ENCODE assay signal across 26 mouse cellular contexts in the genomic region with DNA sequence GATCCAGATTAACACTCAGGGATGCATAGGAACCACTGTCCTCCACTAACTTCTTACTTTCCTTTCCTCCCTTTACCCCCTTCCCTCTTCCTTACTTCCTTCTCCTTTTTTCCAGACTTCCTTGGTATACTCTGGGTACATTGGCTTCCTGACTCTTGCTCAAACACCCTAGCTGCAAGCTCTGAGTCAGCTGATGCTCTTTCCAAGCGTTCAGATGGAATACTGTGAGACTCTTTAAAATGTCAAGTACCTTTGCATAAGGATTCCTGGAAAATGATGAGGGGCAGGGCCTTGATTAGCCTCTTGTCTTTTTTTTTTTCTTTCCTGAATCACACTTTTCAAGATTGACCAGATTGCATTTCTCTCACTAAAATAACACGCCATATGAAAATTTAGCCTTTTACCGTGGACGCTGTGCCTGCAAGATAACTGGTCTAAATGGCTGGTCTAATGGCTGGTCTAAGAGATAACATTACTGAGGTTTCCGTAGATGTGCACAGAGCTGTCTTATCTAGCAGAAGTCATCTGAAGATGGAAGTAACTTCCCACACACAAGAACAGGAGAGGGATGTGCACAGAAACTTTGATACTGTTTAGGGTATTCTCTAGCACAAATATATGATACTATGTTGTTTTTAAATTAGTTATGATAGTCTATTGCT.
DNase-seq lines count a peak whose midpoint lies in the region; ATAC-seq and TF ChIP-seq lines count a peak whose summit lies in the region.
"Had no signal": no experiment of that assay in that cellular context is flagged by ENCODE, and none has a peak within 500 bp of the region (broad histone marks: within the 10 kb centered on the region; RNA-seq: fewer than 3 reads in every experiment).

No protein-coding gene starts in this region.

- H3K36me3 ChIP-seq in MEL (ENCODE audit: control insufficient read depth in 1 of 2, insufficient read depth in 2 of 2, low read length in 2 of 2), result no peaks in the 10 kb centered on the region
- H3K36me3 ChIP-seq in liver, embryonic 12.5 days, result no peaks in the 10 kb centered on the region
- H3K36me3 ChIP-seq: forebrain, embryonic 10.5 days; heart, embryonic 12.5 days; heart, embryonic 15.5 days had no signal

- H3K9me3 ChIP-seq in MEL (replicated peaks; ENCODE audit: insufficient read depth, low read length), result no peaks in the 10 kb centered on the region
- no peaks in the 10 kb centered on the region for H3K9me3 ChIP-seq in liver, embryonic 12.5 days (replicated peaks)
- H3K9me3 ChIP-seq: forebrain, embryonic 10.5 days; forebrain, embryonic 13.5 days; heart, embryonic 12.5 days; heart, embryonic 15.5 days had no signal

- H3K27me3 ChIP-seq in MEL (ENCODE audit: control insufficient read depth in 1 of 2, insufficient read depth in 2 of 2, low read length in 2 of 2), result no peaks in the 10 kb centered on the region
- no peaks in the 10 kb centered on the region for H3K27me3 ChIP-seq in liver, embryonic 12.5 days (replicated peaks)
- H3K27me3 ChIP-seq: forebrain, embryonic 13.5 days; heart, embryonic 12.5 days; heart, embryonic 15.5 days had no signal

- no peak overlapping the region for H3K9ac ChIP-seq in MEL (ENCODE audit: control insufficient read depth, low read depth, low read length, poor library complexity, severe bottlenecking)
- no peak overlapping the region for H3K9ac ChIP-seq in liver, embryonic 12.5 days
- H3K9ac ChIP-seq: forebrain, embryonic 13.5 days; heart, embryonic 12.5 days; heart, embryonic 15.5 days; hindbrain, embryonic 14.5 days had no signal

- H3K4me3 ChIP-seq in MEL (ENCODE audit: control insufficient read depth in 1 of 2, insufficient read depth in 1 of 2, low read depth in 2 of 2, low read length in 2 of 2), result no peak overlapping the region
- H3K4me3 ChIP-seq in liver, embryonic 12.5 days, result no peak overlapping the region
- H3K4me3 ChIP-seq: forebrain, embryonic 10.5 days; forebrain, embryonic 13.5 days; heart, embryonic 12.5 days; heart, embryonic 15.5 days had no signal

- no peak for TF ChIP-seq POLR2A in MEL (IDR thresholded peaks at IDR 0.05; ENCODE audit: control insufficient read depth in 1 of 2, insufficient read depth in 1 of 2, low read depth in 1 of 2, low read length in 2 of 2, poor library complexity in 1 of 2)

- H3K4me1 ChIP-seq in MEL (ENCODE audit: control insufficient read depth in 1 of 2, insufficient read depth in 2 of 2, low read length in 2 of 2), result no peaks in the 10 kb centered on the region
- H3K4me1 ChIP-seq in liver, embryonic 12.5 days, result no peaks in the 10 kb centered on the region
- H3K4me1 ChIP-seq: forebrain, embryonic 13.5 days; heart, embryonic 12.5 days; heart, embryonic 15.5 days had no signal

- H3K4me2 ChIP-seq in liver, embryonic 12.5 days, result no peak overlapping the region
- H3K4me2 ChIP-seq: forebrain, embryonic 13.5 days; heart, embryonic 12.5 days; heart, embryonic 15.5 days; hindbrain, embryonic 14.5 days had no signal

- H3K27ac ChIP-seq in MEL (ENCODE audit: control insufficient read depth, low read depth, low read length), result no peak overlapping the region
- no peak overlapping the region for H3K27ac ChIP-seq in liver, embryonic 12.5 days
- H3K27ac ChIP-seq: forebrain, embryonic 10.5 days; forebrain, embryonic 13.5 days; heart, embryonic 15.5 days; hindbrain, embryonic 14.5 days; hindbrain, postnatal 0 days had no signal

- TF ChIP-seq EP300 in MEL (IDR thresholded peaks at IDR 0.05; ENCODE audit: low read depth in 1 of 2, low read length in 2 of 2), result no peak

- DNase-seq in MEL (ENCODE audit: low read depth, low spot score), result peak; percentile 1
- peak; percentile 10 for DNase-seq in brain, adult 2 months (ENCODE audit: low read depth, low spot score)
- no peak for DNase-seq in adrenal gland, postnatal 10 days
- DNase-seq in heart, adult 8-10 months (ENCODE audit: low spot score), result no peak
- DNase-seq: adrenal gland, adult 2 months; adrenal gland, postnatal 25 days; cerebellum, adult 18-20 months; cerebellum, adult 9-10 months; cerebellum, postnatal 14 days; embryo, embryonic 11 days; gastrocnemius, postnatal 10 days; gastrocnemius, postnatal 36 days; heart, adult 11 months; heart, postnatal 10 days; heart, postnatal 36 days had no signal

- H3K79me2 ChIP-seq in MEL (ENCODE audit: control insufficient read depth, insufficient read depth, low read length, poor library complexity), result no peaks in the 10 kb centered on the region

- TF ChIP-seq CTCF in MEL (IDR thresholded peaks at IDR 0.05 in 2 of 3, conservative IDR thresholded peaks at IDR 0.05 in 1 of 3; ENCODE audit: control insufficient read depth in 1 of 3, insufficient read depth in 1 of 3, low read depth in 2 of 3, low read length in 3 of 3, poor library complexity in 1 of 3, severe bottlenecking in 1 of 3), result no peak

- peak; percentile 67 for ATAC-seq in megakaryocyte, adult 5-6 weeks (ENCODE audit: poor library complexity, severe bottlenecking)
- no peak for ATAC-seq in liver, embryonic 12.5 days
- ATAC-seq: forebrain, embryonic 13.5 days; forebrain, embryonic 16.5 days; hindbrain, postnatal 0 days; inflammation-experienced regulatory T-cells, adult 6 months; intestine, embryonic 16.5 days had no signal

- 13% methylated on average over 5 of the region's 5 CpGs for WGBS in liver, embryonic 12.5 days (ENCODE audit: insufficient replicate concordance)

- no peak for TF ChIP-seq RAD21 in MEL (IDR thresholded peaks at IDR 0.05; ENCODE audit: low read depth, low read length)

TF ChIP-seq in MEL, 35 proteins besides CTCF, POLR2A, EP300 and RAD21:
- TF ChIP-seq USF2 (IDR thresholded peaks at IDR 0.05; ENCODE audit: borderline replicate concordance in 1 of 2, insufficient read depth in 1 of 2, low read depth in 1 of 2, low read length in 2 of 2) (no peak), TCF12 (IDR thresholded peaks at IDR 0.05; ENCODE audit: low read depth, low read length) (peak; percentile 23; the same call in 1 of the 2 replicates)
TF ChIP-seq in MEL: peak in this region for 1.

Comparison
In these comparisons a context has a peak if more than half of its experiments do, and no peak if none do; other contexts are left out.
1. DNase-seq: peak in MEL (single experiment) and brain, adult 2 months (single experiment); none in adrenal gland, postnatal 10 days (single experiment) and heart, adult 8-10 months (single experiment).